Mouse (Mus musculus) cortical plate, adult 2 months (tissue): ENCODE results near the gene Irf2.

Experiments
- CTCF ChIP-seq: fragments of 200-500 bp; IDR thresholded peaks from 2 replicates; pipeline ENCODE4 v1.5.1; 2011; ENCODE audit warnings: mild to moderate bottlenecking, control low read depth, low read length; ENCODE audit not compliant: insufficient read depth; ENCODE audit errors: extremely low read depth
- POLR2A ChIP-seq: fragments of 200-500 bp; IDR thresholded peaks from 2 replicates; pipeline ENCODE4 v1.6.1; 2011; ENCODE audit warnings: mild to moderate bottlenecking, low read length, control low read depth; ENCODE audit not compliant: insufficient read depth; ENCODE audit errors: extremely low read depth

- no peak for TF ChIP-seq CTCF
- TF ChIP-seq POLR2A, result no peak
Observed at GRCm38 (mm10) chr8:46888575-46888974, 149.0 kb downstream of the Irf2 start.
